Mouse (Mus musculus) 3T3-L1 (cell line): ENCODE measurements at regions not wholly inside any gene's neighbourhood (a gene's known extent, or its start where the extent isn't known, plus 50 kb on each side); places are given as distances from the start of the nearest gene placed in this dataset.
A peak's percentile ranks its signal among the peaks of the same experiment; 100 is the strongest.
"Not testable (repeated sequence)": the region's sequence is repeated elsewhere in the genome, so short reads cannot be mapped to it uniquely, and the experiment has no call there.

ENCODE experiments used
- DNase-seq: peaks from one replicate; pipeline ENCODE4 v3.0.0-alpha.2; 2015; ENCODE audit warnings: low read depth, low spot score

DNA sequence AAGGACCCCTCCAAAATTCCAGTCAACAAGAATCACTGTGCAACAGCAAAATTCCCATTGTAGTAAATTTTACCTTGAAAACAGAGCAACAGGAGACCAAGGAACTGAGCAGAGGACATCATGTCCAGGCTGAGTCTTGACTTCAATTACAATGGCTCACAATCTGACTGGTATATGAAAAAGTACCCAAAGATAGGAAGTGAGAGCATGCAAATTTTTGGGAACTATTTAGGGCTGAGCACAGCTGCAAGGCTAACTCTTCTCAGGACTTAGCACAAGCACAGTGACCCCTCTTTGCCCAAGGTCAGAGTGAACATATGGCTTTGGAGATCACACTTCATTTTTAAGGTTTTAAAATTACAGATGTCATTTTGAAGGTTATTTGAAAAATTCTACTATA lies 1096.7 kb upstream of the Tacstd2 start:
- not testable (repeated sequence) for DNase-seq

DNA sequence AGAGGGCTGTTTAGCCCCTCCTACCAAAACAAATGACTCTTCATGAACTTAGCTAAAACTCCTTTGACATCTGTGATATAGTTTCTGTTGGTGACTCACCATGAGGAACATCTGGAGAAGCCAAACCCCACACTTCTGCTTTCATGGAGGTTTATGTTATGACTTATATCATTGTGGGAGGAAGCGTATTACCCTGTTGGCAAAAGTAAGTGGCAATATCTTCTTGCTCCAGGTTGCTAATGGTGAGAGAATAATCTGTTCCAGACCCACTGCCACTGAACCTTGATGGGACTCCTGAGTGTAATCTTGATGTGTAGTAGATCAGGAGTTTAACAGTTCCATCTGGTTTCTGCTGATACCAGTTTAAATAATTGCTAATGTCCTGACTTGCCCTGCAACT lies 1096.2 kb upstream of the Tacstd2 start:
- no peak for DNase-seq

DNA sequence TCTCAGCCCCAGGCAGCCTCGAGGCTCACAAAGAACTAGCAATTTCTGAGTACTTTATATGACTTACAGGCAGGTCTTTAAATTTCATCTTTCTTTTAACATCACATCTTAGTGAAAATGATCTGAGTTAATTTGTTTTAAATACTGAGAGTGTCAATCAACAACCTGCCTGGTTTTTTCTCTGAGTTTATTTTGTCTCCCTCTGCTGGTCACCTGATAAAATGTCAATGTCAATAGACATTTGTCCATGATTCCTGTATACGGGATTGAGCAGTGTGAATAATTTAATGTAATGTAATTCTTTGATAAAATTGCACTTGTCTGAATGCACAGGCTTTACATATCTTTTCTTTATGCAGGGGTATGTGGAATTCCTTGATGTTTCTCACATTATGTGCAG lies 1070.4 kb upstream of the Tacstd2 start:
- peak; percentile 1 for DNase-seq
